Mouse (Mus musculus) brain, embryonic 14.5 days (tissue): ENCODE measurements around the gene Ccdc84.

Experiments
- CTCF ChIP-seq: fragments of 200-500 bp; IDR thresholded peaks from 2 replicates; pipeline ENCODE4 v1.5.1; 2012; ENCODE audit warnings: inconsistent platforms, mild to moderate bottlenecking, moderate library complexity, borderline replicate concordance; ENCODE audit not compliant: insufficient read depth, insufficient read length; ENCODE audit errors: extremely low read depth
- POLR2A ChIP-seq: fragments of 200-500 bp; IDR thresholded peaks from 2 replicates; pipeline ENCODE4 v1.6.1; 2012; ENCODE audit warnings: mild to moderate bottlenecking, inconsistent platforms, borderline replicate concordance; ENCODE audit not compliant: poor library complexity, insufficient read depth, insufficient read length, severe bottlenecking; ENCODE audit errors: extremely low read depth

DNA sequence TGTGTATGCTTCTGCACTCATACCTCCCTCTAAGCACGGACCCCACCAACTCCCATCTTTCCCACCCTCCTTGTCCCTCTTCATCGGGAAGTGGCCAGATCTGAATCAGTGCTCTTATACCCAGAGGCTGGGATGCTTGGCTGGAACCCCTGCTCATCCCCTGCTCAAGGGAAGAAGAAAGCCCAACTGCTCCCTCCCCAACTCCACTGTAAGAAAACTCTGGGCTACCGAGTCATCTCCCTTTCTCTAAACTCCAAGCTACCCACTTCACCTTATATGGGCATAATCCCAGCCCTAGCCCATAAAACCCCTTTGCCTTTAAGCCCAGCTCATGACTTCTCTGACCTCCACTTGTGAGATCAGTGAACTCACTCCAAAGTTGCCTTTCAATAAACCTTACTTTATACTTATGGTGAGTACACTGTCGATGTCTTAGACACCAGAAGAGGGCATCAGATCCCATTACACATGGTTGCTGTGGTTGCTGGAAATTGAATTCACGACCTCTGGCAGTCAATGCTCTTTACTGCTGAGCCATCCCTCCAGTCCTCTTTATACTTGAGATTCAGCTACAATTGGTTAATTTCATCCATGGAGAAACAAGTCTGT is 14.3 kb upstream of the Ccdc84 start:
- no peak for TF ChIP-seq POLR2A
- TF ChIP-seq CTCF = no peak
